Mouse (Mus musculus) C2C12 (cell line): ENCODE data around the gene Phrf1. TPM values are rescaled to one million over a fixed set of nuclear protein-coding genes. Genes with fewer than 3 reads are reported as not detected.

Source experiments
- H3K27me3 ChIP-seq: one replicate; pipeline ENCODE4 v1.6.1; 2011; ENCODE audit not compliant: control insufficient read depth, insufficient read depth, insufficient read length
- H3K36me3 ChIP-seq: one replicate; pipeline ENCODE4 v1.6.1; 2011; ENCODE audit not compliant: control insufficient read depth, insufficient read depth
- H3K4me3 ChIP-seq: one replicate; pipeline ENCODE4 v1.5.1; 2011; ENCODE audit warnings: mild to moderate bottlenecking, control low read depth; ENCODE audit not compliant: poor library complexity, insufficient read depth, severe bottlenecking
- H3K79me2 ChIP-seq: one replicate; pipeline ENCODE4 v1.6.1; 2011; ENCODE audit not compliant: control insufficient read depth, insufficient read depth
- H3K79me3 ChIP-seq: one replicate; pipeline ENCODE4 v1.6.1; 2011; ENCODE audit warnings: low read depth, control low read depth
- H3ac ChIP-seq: one replicate; pipeline ENCODE3; 2011; ENCODE audit warnings: low read depth; ENCODE audit not compliant: control insufficient read depth, insufficient read length
- CEBPB ChIP-seq: IDR thresholded peaks from one replicate; pipeline ENCODE4 v1.6.1; 2011; ENCODE audit warnings: low read depth, mild to moderate bottlenecking, control low read depth, moderate library complexity
- CTCF ChIP-seq: IDR thresholded peaks from one replicate; pipeline ENCODE4 v1.5.1; 2011; ENCODE audit not compliant: control insufficient read depth, insufficient read depth, insufficient read length
- FOSL1 ChIP-seq: IDR thresholded peaks from one replicate; pipeline ENCODE4 v1.8.0; 2011; ENCODE audit warnings: mild to moderate bottlenecking, low read length; ENCODE audit not compliant: poor library complexity, insufficient read depth, severe bottlenecking
- MAX ChIP-seq: IDR thresholded peaks from one replicate; pipeline ENCODE4 v1.6.1; 2011; ENCODE audit warnings: mild to moderate bottlenecking, control low read depth
- MYOD1 ChIP-seq: IDR thresholded peaks from one replicate; pipeline ENCODE4 v1.6.1; 2011; ENCODE audit warnings: low read depth; ENCODE audit not compliant: control insufficient read depth, insufficient read length
- MYOG ChIP-seq: IDR thresholded peaks from one replicate; pipeline ENCODE4 v1.6.1; 2011; ENCODE audit not compliant: control insufficient read depth, insufficient read length; ENCODE audit errors: extremely low read depth
- USF1 ChIP-seq: IDR thresholded peaks from one replicate; pipeline ENCODE4 v1.6.1; 2011; ENCODE audit warnings: low read depth, mild to moderate bottlenecking, control low read depth, moderate library complexity
- polyA plus RNA-seq: library from polyadenylated mRNA; unstranded; fragments of >200 nt; fragmentation: generic; extraction: Trizol; gene quantifications from one replicate; pipeline ENCODE4 v1.2.1, GENCODE M21; 2012; ENCODE audit warnings: missing spikeins

The Phrf1 gene
- polyA plus RNA-seq, 1 experiment: 60.2 TPM

- Histone ChIP-seq H3K79me2 (no peaks in the 10 kb centered on the region), H3K27me3 (no peaks in the 10 kb centered on the region), H3K36me3 (no peaks in the 10 kb centered on the region), H3ac (peak overlapping the region; percentile 42), H3K4me3 (no peak overlapping the region), H3K79me3 (no peaks in the 10 kb centered on the region)
- no peak for TF ChIP-seq CEBPB
- TF ChIP-seq FOSL1: no peak
- TF ChIP-seq MYOD1: no peak
- no peak for TF ChIP-seq MYOG
- no peak for TF ChIP-seq CTCF
- no peak for TF ChIP-seq USF1
- no peak for TF ChIP-seq MAX
Measured at GRCm38 (mm10) chr7:141222126-141222467, 6.5 kb upstream of the Phrf1 start.

- Histone ChIP-seq H3K4me3 (no peak overlapping the region), H3ac (no peak overlapping the region), H3K36me3 (no peaks in the 10 kb centered on the region), H3K79me3 (no peaks in the 10 kb centered on the region), H3K79me2 (no peaks in the 10 kb centered on the region), H3K27me3 (no peaks in the 10 kb centered on the region)
- no peak for TF ChIP-seq CEBPB
- no peak for TF ChIP-seq MYOG
- no peak for TF ChIP-seq CTCF
- no peak for TF ChIP-seq USF1
- TF ChIP-seq FOSL1: no peak
- TF ChIP-seq MAX: no peak
- TF ChIP-seq MYOD1: no peak
Measured at GRCm38 (mm10) chr7:141222696-141223215, 5.8 kb upstream of the Phrf1 start.

- Histone ChIP-seq H3K79me2 (peaks cover 30% of the 10 kb centered on the region), H3K79me3 (peaks cover 27% of the 10 kb centered on the region), H3K36me3 (peaks cover 3% of the 10 kb centered on the region), H3ac (no peak overlapping the region), H3K27me3 (no peaks in the 10 kb centered on the region), H3K4me3 (no peak overlapping the region)
- no peak for TF ChIP-seq CEBPB
- no peak for TF ChIP-seq USF1
- TF ChIP-seq CTCF: no peak
- TF ChIP-seq FOSL1: no peak
- no peak for TF ChIP-seq MYOG
- no peak for TF ChIP-seq MYOD1
- TF ChIP-seq MAX: no peak
Measured at GRCm38 (mm10) chr7:141226535-141226934, 2.0 kb upstream of the Phrf1 start.

- no peaks in the 10 kb centered on the region for H3K27me3 ChIP-seq
- H3K4me3 ChIP-seq: no peak overlapping the region
Measured at GRCm38 (mm10) chr7:141227796-141228195, 788 bp upstream of the Phrf1 start.

GRCm38 (mm10) chr7:141229702-141230101, 1.1 kb downstream of the Phrf1 start:
- no peak for TF ChIP-seq MAX
- TF ChIP-seq USF1: no peak
- TF ChIP-seq CTCF: no peak
- TF ChIP-seq FOSL1: no peak
- no peak for TF ChIP-seq MYOG
- no peak for TF ChIP-seq CEBPB
- no peak for TF ChIP-seq MYOD1
- Histone ChIP-seq H3K79me3 (peaks cover 53% of the 10 kb centered on the region), H3K36me3 (peaks cover 28% of the 10 kb centered on the region), H3K4me3 (peak overlapping the region; percentile 91), H3K79me2 (peaks cover 62% of the 10 kb centered on the region), H3ac (peak overlapping the region; percentile 94), H3K27me3 (no peaks in the 10 kb centered on the region)

More at GRCm38 (mm10) chr7:141227796-141228195, 788 bp upstream of the Phrf1 start:
- peaks cover 43% of the 10 kb centered on the region for H3K79me2 ChIP-seq
- TF ChIP-seq CEBPB (no peak), MAX (no peak), MYOG (no peak), FOSL1 (no peak), CTCF (no peak), MYOD1 (no peak), USF1 (no peak)
- peaks cover 38% of the 10 kb centered on the region for H3K79me3 ChIP-seq
- peaks cover 12% of the 10 kb centered on the region for H3K36me3 ChIP-seq
- no peak overlapping the region for H3ac ChIP-seq

GRCm38 (mm10) chr7:141230570-141230969, 2.0 kb downstream of the Phrf1 start:
- Histone ChIP-seq H3ac (peak overlapping the region; percentile 24), H3K36me3 (peaks cover 37% of the 10 kb centered on the region), H3K4me3 (no peak overlapping the region), H3K79me2 (peaks cover 71% of the 10 kb centered on the region), H3K79me3 (peaks cover 53% of the 10 kb centered on the region), H3K27me3 (no peaks in the 10 kb centered on the region)
- no peak for TF ChIP-seq USF1
- TF ChIP-seq MYOG: no peak
- no peak for TF ChIP-seq CTCF
- no peak for TF ChIP-seq MYOD1
- TF ChIP-seq FOSL1: no peak
- no peak for TF ChIP-seq CEBPB
